Comparison of ENCODE assay signal across 7 mouse cellular contexts in genomic region chr1:37419420-37419819, GRCm38 (mm10). TPM values are rescaled to one million over a fixed set of nuclear protein-coding genes. Genes with fewer than 3 reads are reported as not detected.
DNase-seq lines count a peak whose midpoint lies in the region; ATAC-seq lines count a peak whose summit lies in the region.

No protein-coding gene starts in this region.

- H3K4me1 ChIP-seq in midbrain, embryonic 14.5 days (ENCODE audit: control insufficient read depth, insufficient read depth, low read length) = no peaks in the 10 kb centered on the region
- H3K4me1 ChIP-seq in midbrain, embryonic 16.5 days (ENCODE audit: control insufficient read depth, insufficient read depth, low read length) = no peaks in the 10 kb centered on the region
- no peaks in the 10 kb centered on the region for H3K4me1 ChIP-seq in stomach, embryonic 16.5 days (ENCODE audit: control insufficient read depth, insufficient read depth, low read length)

- H3K27ac ChIP-seq in midbrain, embryonic 14.5 days (replicated peaks; ENCODE audit: low read depth, low read length) = no peak overlapping the region
- no peak overlapping the region for H3K27ac ChIP-seq in midbrain, embryonic 16.5 days (ENCODE audit: low read length)
- H3K27ac ChIP-seq in stomach, embryonic 16.5 days (ENCODE audit: low read length) = no peak overlapping the region

- H3K36me3 ChIP-seq in midbrain, embryonic 14.5 days (ENCODE audit: control insufficient read depth, insufficient read depth, low read length) = peaks cover 43% of the 10 kb centered on the region
- peaks cover 12% of the 10 kb centered on the region for H3K36me3 ChIP-seq in midbrain, embryonic 16.5 days (ENCODE audit: control insufficient read depth, insufficient read depth, low read length)
- H3K36me3 ChIP-seq in stomach, embryonic 16.5 days (ENCODE audit: control insufficient read depth, insufficient read depth, low read length) = peaks cover 16% of the 10 kb centered on the region

- WGBS in midbrain, embryonic 14.5 days = 94% methylated on average over 1 of the region's 1 CpGs
- 92% methylated on average over 1 of the region's 1 CpGs for WGBS in midbrain, embryonic 16.5 days
- 82% methylated on average over 1 of the region's 1 CpGs for WGBS in stomach, embryonic 16.5 days

- H3K9ac ChIP-seq in midbrain, embryonic 14.5 days (replicated peaks; ENCODE audit: low read length) = no peak overlapping the region
- H3K9ac ChIP-seq in midbrain, embryonic 16.5 days (ENCODE audit: low read depth, low read length) = no peak overlapping the region
- H3K9ac ChIP-seq in stomach, embryonic 16.5 days (ENCODE audit: low read length) = no peak overlapping the region

- DNase-seq in midbrain, embryonic 14.5 days = peak; percentile 12
- DNase-seq in NIH3T3 (ENCODE audit: low read depth) = peak; percentile 54
- DNase-seq in cerebellum, adult 9-10 months = peak; percentile 51
- DNase-seq in lung, postnatal 36 days = peak; percentile 57

- no peak overlapping the region for H3K4me2 ChIP-seq in midbrain, embryonic 14.5 days (ENCODE audit: low read length)
- no peak overlapping the region for H3K4me2 ChIP-seq in midbrain, embryonic 16.5 days (ENCODE audit: low read length)
- H3K4me2 ChIP-seq in stomach, embryonic 16.5 days (ENCODE audit: low read depth, low read length) = no peak overlapping the region

- H3K27me3 ChIP-seq in midbrain, embryonic 14.5 days (ENCODE audit: control insufficient read depth, insufficient read depth, low read length) = no peaks in the 10 kb centered on the region
- no peaks in the 10 kb centered on the region for H3K27me3 ChIP-seq in midbrain, embryonic 16.5 days (ENCODE audit: control insufficient read depth, insufficient read depth, low read depth, low read length)
- no peaks in the 10 kb centered on the region for H3K27me3 ChIP-seq in stomach, embryonic 16.5 days (ENCODE audit: control insufficient read depth, insufficient read depth, low read length)

- ATAC-seq in midbrain, embryonic 14.5 days (ENCODE audit: low FRiP score, low TSS enrichment) = no peak
- no peak for ATAC-seq in midbrain, embryonic 16.5 days
- ATAC-seq in hematopoietic stem cell, adult 5-6 weeks (replicated peaks in 1 of 2; ENCODE audit: insufficient read depth in 1 of 2, low FRiP score in 2 of 2, low TSS enrichment in 1 of 2, low read depth in 1 of 2, poor library complexity in 2 of 2, severe bottlenecking in 2 of 2) = peak; percentile 96 to 98
- ATAC-seq in stomach, embryonic 16.5 days (ENCODE audit: insufficient read depth, low FRiP score) = 0 out of 2 replicates have a peak, but pooled peaks have one; percentile 33

- H3K9me3 ChIP-seq in midbrain, embryonic 14.5 days (ENCODE audit: control insufficient read depth, low read length) = peaks cover 6% of the 10 kb centered on the region
- H3K9me3 ChIP-seq in midbrain, embryonic 16.5 days (replicated peaks; ENCODE audit: control insufficient read depth, low read length, poor library complexity, severe bottlenecking) = no peaks in the 10 kb centered on the region; the same call in 1 of the 2 replicates
- H3K9me3 ChIP-seq in stomach, embryonic 16.5 days (replicated peaks; ENCODE audit: control insufficient read depth, low read length) = no peaks in the 10 kb centered on the region; the same call in 1 of the 2 replicates

- H3K4me3 ChIP-seq in midbrain, embryonic 14.5 days (replicated peaks; ENCODE audit: low read depth, low read length) = no peak overlapping the region
- no peak overlapping the region for H3K4me3 ChIP-seq in midbrain, embryonic 16.5 days (ENCODE audit: low read depth, low read length)
- H3K4me3 ChIP-seq in stomach, embryonic 16.5 days (replicated peaks; ENCODE audit: low read length) = no peak overlapping the region

RNA-seq across cellular contexts. Expression of gene Coa5, which starts 10.5 kb away (rescaled TPM):
- 59.4 and 73.9 TPM in 2 replicates for polyA plus RNA-seq in midbrain, embryonic 14.5 days (2014; fragmentation: Nextera tagmentation; extraction: Ambion mirVana)
- polyA plus RNA-seq in midbrain, embryonic 16.5 days (2015; fragmentation: Nextera tagmentation; extraction: Ambion mirVana) = 60.9 and 62.5 TPM in 2 replicates
- 63.6 and 78.6 TPM in 2 replicates for total RNA-seq in hematopoietic stem cell, adult 5-6 weeks (2017)
- polyA plus RNA-seq in stomach, embryonic 16.5 days (2015; fragmentation: Nextera tagmentation; extraction: Ambion mirVana) = 47.7 and 52.3 TPM in 2 replicates

RNA-seq across cellular contexts. Expression of gene Unc50, which starts 10.5 kb away (rescaled TPM):
- polyA plus RNA-seq in midbrain, embryonic 14.5 days (2014; fragmentation: Nextera tagmentation; extraction: Ambion mirVana) = 130 and 137 TPM in 2 replicates
- 119 and 132 TPM in 2 replicates for polyA plus RNA-seq in midbrain, embryonic 16.5 days (2015; fragmentation: Nextera tagmentation; extraction: Ambion mirVana)
- 33.2 and 56.7 TPM in 2 replicates for total RNA-seq in hematopoietic stem cell, adult 5-6 weeks (2017)
- 123 and 131 TPM in 2 replicates for polyA plus RNA-seq in stomach, embryonic 16.5 days (2015; fragmentation: Nextera tagmentation; extraction: Ambion mirVana)

Comparison
In these comparisons a context has a peak if more than half of its experiments do, and no peak if none do; other contexts are left out.
1. ATAC-seq: peak in hematopoietic stem cell, adult 5-6 weeks (2 of 2) and stomach, embryonic 16.5 days (single experiment); none in midbrain, embryonic 14.5 days (single experiment) and midbrain, embryonic 16.5 days (single experiment).
2. Peak in every context shown above with its lines, with median percentiles within 50 percentile points of each other: DNase-seq.